Mouse (Mus musculus) hindbrain, embryonic 15.5 days (tissue): ENCODE results near the gene Cnih3. TPM values are rescaled to one million over a fixed set of nuclear protein-coding genes. Genes with fewer than 3 reads are reported as not detected.

Source experiments
- polyA plus RNA-seq: library from polyadenylated mRNA; unstranded; fragments of >200 nt; fragmentation: Nextera tagmentation; extraction: Ambion mirVana; gene quantifications from 2 replicates; pipeline ENCODE4 v1.2.1, GENCODE M21; 2015

The Cnih3 gene
- polyA plus RNA-seq, 1 experiment from 2014 or later: 14.1 TPM

Other genes with a start within 250 kb of the Cnih3 start
- gene Nvl, start 208.4 kb upstream of the Cnih3 start, polyA plus RNA-seq: 41.0 and 44.9 TPM in 2 replicates
- 54.4 and 67.4 TPM in 2 replicates for gene Cnih4, start 207.9 kb upstream of the Cnih3 start, polyA plus RNA-seq
- 33.8 and 34.5 TPM in 2 replicates for gene Wdr26, start 140.6 kb upstream of the Cnih3 start, polyA plus RNA-seq
- gene Ccdc121, start 158.8 kb downstream of the Cnih3 start, polyA plus RNA-seq: 0.31 TPM in 1 of 2 replicates, not detected in the other
- gene Dnah14, start 223.9 kb downstream of the Cnih3 start, polyA plus RNA-seq: 0.53 and 0.55 TPM in 2 replicates